Mouse (Mus musculus) liver, embryonic 14.5 days (tissue): ENCODE results near the gene Akt3. TPM values are rescaled to one million over a fixed set of nuclear protein-coding genes. Genes with fewer than 3 reads are reported as not detected.

Experiments
- ATAC-seq: fragments of 200-750 bp; cut with Nextera tagmentation; 2 replicates; pipeline ENCODE4 v1.8.0; 2017; ENCODE audit warnings: moderate number of reproducible peaks, mild to moderate bottlenecking, moderate library complexity; ENCODE audit not compliant: insufficient read depth
- DNase-seq, 3 experiments: peaks; one replicate each; pipeline ENCODE4 v3.0.0-alpha.2; 2012 to 2013; ENCODE audit warnings: low read depth in 3 of 3, low spot score in 3 of 3
- H3K27ac ChIP-seq: fragments of 300-500 bp; sonication (generic); 2 replicates; pipeline ENCODE4 v1.5.1; 2014; ENCODE audit warnings: moderate library complexity, mild to moderate bottlenecking, control low read depth, inconsistent platforms
- H3K27me3 ChIP-seq: fragments of 300-500 bp; sonication (generic); 2 replicates; pipeline ENCODE4 v1.6.1; 2014; ENCODE audit warnings: mild to moderate bottlenecking, low read length, moderate library complexity; ENCODE audit not compliant: control insufficient read depth, insufficient read depth
- H3K36me3 ChIP-seq: fragments of 300-500 bp; sonication (generic); replicated peaks from 2 replicates; pipeline ENCODE4 v1.6.1; 2014; ENCODE audit warnings: low read depth; ENCODE audit not compliant: control insufficient read depth, insufficient read depth
- H3K4me1 ChIP-seq, 2 experiments: fragments of 200-500 bp in 1 of 2; fragments of 300-500 bp in 1 of 2; sonication (generic) in 1 of 2; replicated peaks; 2 replicates each; pipeline ENCODE4 v1.6.1; 2012 to 2014; ENCODE audit warnings: antibody characterized with exemption in 1 of 2, inconsistent platforms in 1 of 2, low read length in 1 of 2; ENCODE audit not compliant: control insufficient read depth in 2 of 2, insufficient read depth in 2 of 2
- H3K4me2 ChIP-seq: fragments of 300-500 bp; sonication (generic); 2 replicates; pipeline ENCODE4 v1.6.1; 2014; ENCODE audit warnings: low read depth, mild to moderate bottlenecking, control low read depth, moderate library complexity
- H3K4me3 ChIP-seq, 2 experiments: fragments of 200-500 bp in 1 of 2; fragments of 300-500 bp in 1 of 2; sonication (generic) in 1 of 2; 2 replicates each; pipeline ENCODE4 v1.5.1; 2012 to 2014; ENCODE audit warnings: low read depth in 2 of 2, low read length in 2 of 2, mild to moderate bottlenecking in 2 of 2, control low read depth in 1 of 2, inconsistent platforms in 1 of 2, moderate library complexity in 1 of 2; ENCODE audit not compliant: insufficient read depth in 1 of 2
- H3K9ac ChIP-seq: fragments of 300-500 bp; sonication (generic); replicated peaks from 2 replicates; pipeline ENCODE4 v1.6.1; 2014; ENCODE audit warnings: mild to moderate bottlenecking, control low read depth, moderate library complexity
- H3K9me3 ChIP-seq: fragments of 300-500 bp; sonication (generic); 2 replicates; pipeline ENCODE4 v1.6.1; 2016; ENCODE audit warnings: low read length, mixed read lengths; ENCODE audit not compliant: control insufficient read depth
- CTCF ChIP-seq: IDR thresholded peaks from 2 replicates; pipeline ENCODE4 v1.5.1; 2016; ENCODE audit warnings: antibody characterized with exemption, low read depth, control low read depth
- EP300 ChIP-seq: IDR thresholded peaks from 2 replicates; pipeline ENCODE4 v1.6.1; 2016; ENCODE audit warnings: antibody characterized with exemption, low read depth
- whole genome bisulfite sequencing: fragments of 180-500 bp; shearing (Covaris S2); extraction: QIAGEN DNeasy Blood & Tissue Kit; methylation state at CpG from one replicate; pipeline ENCODE4 v1.1.7; 2014; ENCODE audit not compliant: insufficient replicate concordance; 5-methylcytosine and 5-hydroxymethylcytosine counted together
- polyA plus RNA-seq, 2 experiments: library from polyadenylated mRNA; depleted of rRNA in 1 of 2; stranded (reverse) in 1 of 2; unstranded in 1 of 2; fragments of >200 nt; fragmentation: Nextera tagmentation in 1 of 2; extraction: Ambion mirVana in 1 of 2; gene quantifications; 2 replicates each; pipeline versions ENCODE4 v1.2.1 to v1.2.3; 2012 to 2014

The Akt3 gene
- polyA plus RNA-seq, 2 experiments = 0.56 to 1.1 TPM

DNA sequence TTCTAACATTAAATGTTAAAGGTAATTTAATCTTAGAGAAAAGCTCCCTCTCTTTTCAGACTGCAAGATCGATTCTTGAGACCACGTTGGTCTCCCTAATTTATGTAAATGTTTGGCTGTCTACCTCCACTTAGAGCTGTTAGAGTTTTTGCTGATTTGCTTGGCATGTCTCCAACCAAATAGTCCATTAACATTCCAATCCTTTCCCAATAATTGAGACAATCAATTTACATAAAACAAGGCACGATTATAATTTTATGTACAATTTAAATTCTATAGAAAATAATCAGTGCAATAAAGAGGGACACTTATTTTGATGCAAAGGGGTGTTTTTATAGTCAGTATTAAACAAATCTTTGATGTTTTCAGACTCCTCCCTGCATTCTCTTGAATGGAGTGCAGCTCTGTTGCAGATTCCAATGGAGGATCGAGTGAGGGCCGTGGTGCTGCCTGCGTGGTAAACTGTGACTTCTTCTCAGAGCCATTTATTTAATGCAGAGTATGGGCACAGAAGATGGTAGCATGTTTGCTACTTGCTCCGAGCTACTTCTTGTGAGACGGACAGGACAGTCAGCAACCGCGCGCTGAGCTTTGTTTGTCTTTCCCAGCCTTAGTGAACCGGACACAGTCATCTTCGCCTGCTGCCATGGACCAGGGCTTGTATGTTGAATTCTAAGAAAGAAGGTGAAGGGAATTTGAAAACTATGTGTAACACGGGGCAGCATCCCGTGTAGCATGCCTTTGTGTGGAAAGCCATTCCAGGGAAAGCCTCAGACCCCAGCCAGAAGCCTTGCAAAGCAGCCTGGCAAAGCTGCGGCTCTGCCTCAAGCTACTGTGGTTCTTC is 287.1 kb downstream of the Akt3 start:
- no peak for ATAC-seq
- Histone ChIP-seq H3K27ac (no peak overlapping the region), H3K4me2 (no peak overlapping the region), H3K4me3 (no peak overlapping the region), H3K9ac (no peak overlapping the region), H3K36me3 (no peaks in the 10 kb centered on the region), H3K4me1 (no peaks in the 10 kb centered on the region), H3K9me3 (no peaks in the 10 kb centered on the region), H3K27me3 (no peaks in the 10 kb centered on the region)
- WGBS = 72% methylated on average over 16 of the region's 16 CpGs
- no peak for DNase-seq
- TF ChIP-seq CTCF = no peak
- no peak for TF ChIP-seq EP300

Other genes starting within 250 kb of the Akt3 start
- gene Zbtb18, start 184.1 kb upstream of the Akt3 start, polyA plus RNA-seq (2012; rRNA removed) = 4.2 and 4.5 TPM in 2 replicates
- 0.55 and 0.85 TPM in 2 replicates for gene Zbtb18, start 184.1 kb upstream of the Akt3 start, polyA plus RNA-seq (2014; fragmentation: Nextera tagmentation; extraction: Ambion mirVana)